Mouse (Mus musculus) neutrophil, adult 5-6 weeks (primary cell): ENCODE data around the gene Ehhadh. TPM values are rescaled to one million over a fixed set of nuclear protein-coding genes. Genes with fewer than 3 reads are reported as not detected.
"Not testable (repeated sequence)": the region's sequence is repeated elsewhere in the genome, so short reads cannot be mapped to it uniquely, and the experiment has no call there.

Experiments
- ATAC-seq: fragments of 151-379, 151-347 bp; 2 replicates; pipeline ENCODE4 v1.8.0; 2017; ENCODE audit warnings: mild to moderate bottlenecking, moderate TSS enrichment; ENCODE audit not compliant: insufficient number of reproducible peaks, poor library complexity, low FRiP score, severe bottlenecking; ENCODE audit errors: extremely low read depth
- total RNA-seq: library from RNA; stranded (forward); fragments of 200-1000 nt; gene quantifications from 2 replicates; pipeline ENCODE4 v1.2.3, GENCODE M21; 2017

Ehhadh gene
- total RNA-seq, 1 experiment from 2014 or later: 5.1 TPM

GRCm38 (mm10) chr16:21804258-21804657, 16.7 kb upstream of the Ehhadh start:
- ATAC-seq: no peak

- ATAC-seq: no peak
These were observed 7.5 kb upstream of the Ehhadh start for GRCm38 (mm10) chr16:21795071-21795470.

- no peak for ATAC-seq
These were observed 7.1 kb upstream of the Ehhadh start for GRCm38 (mm10) chr16:21794697-21795045.

- peak; percentile 88 for ATAC-seq
These were observed 6.5 kb upstream of the Ehhadh start, which contains the start of gene Map3k13 for GRCm38 (mm10) chr16:21793875-21794696. TSS of gene Map3k13 (plus strand) at chr16:21794346.

GRCm38 (mm10) chr16:21793080-21793810, 5.6 kb upstream of the Ehhadh start:
- ATAC-seq: not testable (repeated sequence)

GRCm38 (mm10) chr16:21791779-21792178, 4.2 kb upstream of the Ehhadh start:
- ATAC-seq: peak; percentile 33; the same call in 1 of the 2 replicates

GRCm38 (mm10) chr16:21790469-21790868, 2.9 kb upstream of the Ehhadh start:
- ATAC-seq: no peak

- ATAC-seq: no peak
These were observed 1.6 kb upstream of the Ehhadh start for GRCm38 (mm10) chr16:21789180-21789579.

- no peak for ATAC-seq
These were observed 974 bp upstream of the Ehhadh start for GRCm38 (mm10) chr16:21788581-21788980.

- ATAC-seq: no peak
These were observed 1.3 kb downstream of the Ehhadh start for GRCm38 (mm10) chr16:21786317-21786716.

GRCm38 (mm10) chr16:21785000-21785399, 2.6 kb downstream of the Ehhadh start:
- ATAC-seq: no peak

- no peak for ATAC-seq
These were observed 4.8 kb downstream of the Ehhadh start for GRCm38 (mm10) chr16:21782807-21783206.

GRCm38 (mm10) chr16:21781895-21782294, 5.7 kb downstream of the Ehhadh start:
- no peak for ATAC-seq

- no peak for ATAC-seq
These were observed 6.3 kb downstream of the Ehhadh start for GRCm38 (mm10) chr16:21781277-21781676.

- no peak for ATAC-seq
These were observed 8.5 kb downstream of the Ehhadh start for GRCm38 (mm10) chr16:21779149-21779548.

- no peak for ATAC-seq
These were observed 9.2 kb downstream of the Ehhadh start for GRCm38 (mm10) chr16:21778293-21778866.

- no peak for ATAC-seq
These were observed 12.9 kb downstream of the Ehhadh start for GRCm38 (mm10) chr16:21774725-21775124.

GRCm38 (mm10) chr16:21769667-21770066, 17.9 kb downstream of the Ehhadh start:
- ATAC-seq: no peak

GRCm38 (mm10) chr16:21768255-21768654, 19.4 kb downstream of the Ehhadh start:
- no peak for ATAC-seq

- no peak for ATAC-seq
These were observed 29.2 kb downstream of the Ehhadh start for GRCm38 (mm10) chr16:21758447-21758846.
